Mouse (Mus musculus) megakaryocyte, embryonic 14.5 days (primary cell): ENCODE results near the gene Kdelr2.

Experiments
- FLI1 ChIP-seq: IDR thresholded peaks from 2 replicates; pipeline ENCODE4 v1.6.1; 2012; ENCODE audit warnings: low read length, inconsistent platforms, mixed read lengths
- GATA1 ChIP-seq: IDR thresholded peaks from 3 replicates; pipeline ENCODE4 v1.6.1; 2012; ENCODE audit warnings: mixed read lengths, low read length, inconsistent platforms, borderline replicate concordance

- no peak for TF ChIP-seq GATA1
- TF ChIP-seq FLI1: no peak
These were observed 47.6 kb upstream of the Kdelr2 start for GRCm38 (mm10) chr5:143356017-143356416.
